Mouse (Mus musculus) ES-E14 (cell line): ENCODE results near the gene Adgrl3. TPM values are rescaled to one million over a fixed set of nuclear protein-coding genes. Genes with fewer than 3 reads are reported as not detected.

Experiments used
- DNase-seq: peaks from one replicate; pipeline ENCODE4 v3.0.0-alpha.2; 2013; ENCODE audit warnings: low read depth, low spot score
- H3K27ac ChIP-seq: 2 replicates; pipeline ENCODE4 v1.5.1; 2012; ENCODE audit warnings: low read depth, mild to moderate bottlenecking, low read length, moderate library complexity, mixed read lengths; ENCODE audit not compliant: poor library complexity, insufficient read depth, severe bottlenecking
- H3K36me3 ChIP-seq: 2 replicates; pipeline ENCODE4 v1.6.1; 2012; ENCODE audit warnings: mild to moderate bottlenecking, low read length, moderate library complexity, mixed read lengths; ENCODE audit not compliant: control insufficient read depth, poor library complexity, insufficient read depth, severe bottlenecking
- H3K4me1 ChIP-seq, 2 experiments: fragments of 150-350 bp in 1 of 2; sonication (generic) in 1 of 2; 2 replicates each; pipeline ENCODE4 v1.6.1; 2012; ENCODE audit warnings: low read length in 2 of 2, mild to moderate bottlenecking in 1 of 2, mixed read lengths in 1 of 2; ENCODE audit not compliant: control insufficient read depth in 2 of 2, insufficient read depth in 2 of 2, poor library complexity in 1 of 2
- H3K4me3 ChIP-seq, 2 experiments: fragments of 150-350 bp in 1 of 2; sonication (generic) in 1 of 2; 2 replicates each; pipeline ENCODE4 v1.5.1; 2012; ENCODE audit warnings: low read length in 2 of 2, low read depth in 1 of 2, mild to moderate bottlenecking in 1 of 2, mixed read lengths in 1 of 2; ENCODE audit not compliant: insufficient read depth in 1 of 2, poor library complexity in 1 of 2, severe bottlenecking in 1 of 2
- H3K9ac ChIP-seq: 2 replicates; pipeline ENCODE4 v1.6.1; 2012; ENCODE audit warnings: low read depth, mild to moderate bottlenecking, low read length, mixed read lengths; ENCODE audit not compliant: poor library complexity, insufficient read depth, severe bottlenecking
- H3K9me3 ChIP-seq: fragments of 150-350 bp; sonication (generic); 2 replicates; pipeline ENCODE4 v1.6.1; 2012; ENCODE audit warnings: low read depth, mild to moderate bottlenecking, low read length; ENCODE audit not compliant: control insufficient read depth, insufficient read depth
- CHD2 ChIP-seq: IDR thresholded peaks from 2 replicates; pipeline ENCODE4 v1.6.1; 2014; ENCODE audit warnings: mild to moderate bottlenecking, low read depth, low read length, inconsistent platforms
- HCFC1 ChIP-seq: IDR thresholded peaks from 2 replicates; pipeline ENCODE4 v1.6.1; 2012; ENCODE audit warnings: low read length, inconsistent platforms, borderline replicate concordance; ENCODE audit not compliant: insufficient read depth
- MAFK ChIP-seq: IDR thresholded peaks from 2 replicates; pipeline ENCODE4 v1.6.1; 2014; ENCODE audit warnings: mild to moderate bottlenecking, low read depth, low read length, inconsistent platforms; ENCODE audit not compliant: insufficient read depth
- ZC3H11A ChIP-seq: IDR thresholded peaks from 2 replicates; pipeline ENCODE4 v1.6.1; 2012; ENCODE audit warnings: low read depth, mild to moderate bottlenecking, inconsistent platforms, low read length, borderline replicate concordance
- ZNF384 ChIP-seq: IDR thresholded peaks from 2 replicates; pipeline ENCODE4 v1.6.1; 2012; ENCODE audit warnings: low read depth, low read length, inconsistent platforms
- in situ Hi-C, 2 experiments: fragments of 600-800 bp; cut with MboI; formaldehyde crosslinking; loops; one replicate each; pipeline ENCODE4 v1.15.1; 2025; ENCODE audit warnings: low sequenced_read_pairs in 2 of 2, inconsistent platforms in 1 of 2; ENCODE audit not compliant: unreplicated experiment in 2 of 2
- total RNA-seq: library from RNA; depleted of rRNA; stranded (reverse); fragments of 300-350 nt; gene quantifications from 2 replicates; pipeline ENCODE4 v1.2.3, GENCODE M21; 2012

Adgrl3 gene
- total RNA-seq, 1 experiment = 5.4 TPM

- no peaks in the 10 kb centered on the region for H3K36me3 ChIP-seq
- H3K4me1 ChIP-seq = no peaks in the 10 kb centered on the region
- no peak overlapping the region for H3K27ac ChIP-seq
- H3K9me3 ChIP-seq = no peaks in the 10 kb centered on the region
- H3K9ac ChIP-seq = no peak overlapping the region
- in situ Hi-C loops = no loop called here
- no peak overlapping the region for H3K4me3 ChIP-seq
- no peak for DNase-seq
- TF ChIP-seq MAFK (no peak), HCFC1 (no peak), CHD2 (no peak), ZNF384 (no peak), ZC3H11A (no peak)
Observed at GRCm38 (mm10) chr5:81738286-81739032, 718.5 kb downstream of the Adgrl3 start.

GRCm38 (mm10) chr5:81752426-81752825 is 732.5 kb downstream of the Adgrl3 start:
- DNase-seq = no peak
- Histone ChIP-seq H3K9ac (no peak overlapping the region), H3K4me1 (no peaks in the 10 kb centered on the region), H3K36me3 (no peaks in the 10 kb centered on the region), H3K27ac (no peak overlapping the region), H3K9me3 (no peaks in the 10 kb centered on the region), H3K4me3 (no peak overlapping the region)
- TF ChIP-seq ZC3H11A = no peak
- no peak for TF ChIP-seq ZNF384
- in situ Hi-C loops = no loop called here

GRCm38 (mm10) chr5:81755711-81756110 is 735.8 kb downstream of the Adgrl3 start:
- in situ Hi-C loops = no loop called here
- no peak overlapping the region for H3K4me3 ChIP-seq
- H3K4me1 ChIP-seq = no peaks in the 10 kb centered on the region
- no peaks in the 10 kb centered on the region for H3K36me3 ChIP-seq
- TF ChIP-seq MAFK (no peak), ZNF384 (no peak), HCFC1 (no peak), CHD2 (no peak)
- no peak overlapping the region for H3K27ac ChIP-seq
- H3K9me3 ChIP-seq = no peaks in the 10 kb centered on the region
- DNase-seq = no peak
- H3K9ac ChIP-seq = no peak overlapping the region

GRCm38 (mm10) chr5:81757093-81757725 is 737.3 kb downstream of the Adgrl3 start:
- Histone ChIP-seq H3K4me3 (no peak overlapping the region), H3K36me3 (no peaks in the 10 kb centered on the region), H3K4me1 (no peaks in the 10 kb centered on the region), H3K9me3 (no peaks in the 10 kb centered on the region), H3K27ac (no peak overlapping the region), H3K9ac (no peak overlapping the region)
- in situ Hi-C loops = no loop called here
- TF ChIP-seq CHD2 = no peak
- TF ChIP-seq ZC3H11A = no peak
- TF ChIP-seq HCFC1 = no peak
- no peak for TF ChIP-seq ZNF384
- no peak for TF ChIP-seq MAFK
- DNase-seq = no peak

GRCm38 (mm10) chr5:81776234-81776633 is 756.3 kb downstream of the Adgrl3 start:
- H3K9ac ChIP-seq = no peak overlapping the region
- no peaks in the 10 kb centered on the region for H3K36me3 ChIP-seq
- H3K4me3 ChIP-seq = no peak overlapping the region
- H3K9me3 ChIP-seq = no peaks in the 10 kb centered on the region
- H3K27ac ChIP-seq = no peak overlapping the region
- DNase-seq = no peak
- in situ Hi-C loops = no loop called here
- no peaks in the 10 kb centered on the region for H3K4me1 ChIP-seq
- TF ChIP-seq ZNF384 (no peak), CHD2 (no peak), ZC3H11A (no peak), HCFC1 (no peak), MAFK (no peak)
